Mouse (Mus musculus): Measurements from ENCODE around the gene Mrto4.
"Not testable (repeated sequence)": the region's sequence is repeated elsewhere in the genome, so short reads cannot be mapped to it uniquely, and the experiment has no call there.

Mrto4 gene

GRCm38 (mm10) chr4:139351931-139352711 lies at the start of gene Mrto4, which contains the start of the genes Emc1 and Ubr4:
Gene Mrto4, minus strand, starts transcription at chr4:139352576.
Gene Emc1, plus strand, starts transcription at chr4:139352587.
Gene Ubr4, plus strand, starts transcription at chr4:139352609.
- DNase-seq (ENCODE audit: low spot score): peak; percentile 77

GRCm38 (mm10) chr4:139400487-139400886 lies 48.1 kb upstream of the Mrto4 start:
- DNase-seq (ENCODE audit: low spot score): no peak

- no peak for DNase-seq (ENCODE audit: low spot score)
Measured at GRCm38 (mm10) chr4:139395431-139395830, 43.1 kb upstream of the Mrto4 start.

- no peak for DNase-seq (ENCODE audit: low spot score)
Measured at GRCm38 (mm10) chr4:139389557-139389956, 37.2 kb upstream of the Mrto4 start.

- DNase-seq (ENCODE audit: low spot score): peak; percentile 90
Measured at GRCm38 (mm10) chr4:139386869-139387319, 34.5 kb upstream of the Mrto4 start.

- DNase-seq (ENCODE audit: low spot score): not testable (repeated sequence)
Measured at GRCm38 (mm10) chr4:139385841-139386240, 33.5 kb upstream of the Mrto4 start.

- no peak for DNase-seq (ENCODE audit: low spot score)
Measured at GRCm38 (mm10) chr4:139382231-139382630, 29.9 kb upstream of the Mrto4 start.

- DNase-seq (ENCODE audit: low spot score): peak; percentile 25
Measured at GRCm38 (mm10) chr4:139381452-139381845, 29.1 kb upstream of the Mrto4 start.

- peak; percentile 34 for DNase-seq (ENCODE audit: low spot score)
Measured at GRCm38 (mm10) chr4:139380775-139381451, 28.5 kb upstream of the Mrto4 start.

- peak; percentile 99 for DNase-seq (ENCODE audit: low spot score)
Measured at GRCm38 (mm10) chr4:139380207-139380748, 27.9 kb upstream of the Mrto4 start.

- DNase-seq (ENCODE audit: low spot score): peak; percentile 29
Measured at GRCm38 (mm10) chr4:139379719-139380118, 27.3 kb upstream of the Mrto4 start.

GRCm38 (mm10) chr4:139373531-139373930 lies 21.2 kb upstream of the Mrto4 start:
- DNase-seq (ENCODE audit: low spot score): no peak

GRCm38 (mm10) chr4:139373130-139373529 lies 20.8 kb upstream of the Mrto4 start:
- DNase-seq (ENCODE audit: low spot score): peak; percentile 89

- no peak for DNase-seq (ENCODE audit: low spot score)
Measured at GRCm38 (mm10) chr4:139368038-139368437, 15.7 kb upstream of the Mrto4 start.

- no peak for DNase-seq (ENCODE audit: low spot score)
Measured at GRCm38 (mm10) chr4:139367336-139367735, 15.0 kb upstream of the Mrto4 start.

- no peak for DNase-seq (ENCODE audit: low spot score)
Measured at GRCm38 (mm10) chr4:139360761-139361548, 8.6 kb upstream of the Mrto4 start.

- DNase-seq (ENCODE audit: low spot score): no peak
Measured at GRCm38 (mm10) chr4:139357211-139357610, 4.8 kb upstream of the Mrto4 start.

- peak; percentile 44 for DNase-seq (ENCODE audit: low spot score)
Measured at GRCm38 (mm10) chr4:139352832-139353231, 456 bp upstream of the Mrto4 start.

GRCm38 (mm10) chr4:139345416-139346019 lies 6.9 kb downstream of the Mrto4 start:
- no peak for DNase-seq (ENCODE audit: low spot score)

- peak; percentile 70 for DNase-seq (ENCODE audit: low spot score)
Measured at GRCm38 (mm10) chr4:139343718-139344117, 8.7 kb downstream of the Mrto4 start.

GRCm38 (mm10) chr4:139341556-139342233 lies 10.7 kb downstream of the Mrto4 start:
- peak; percentile 48 for DNase-seq (ENCODE audit: low spot score)

All from adipocyte (in vitro differentiated cells).